Mouse (Mus musculus) liver, embryonic 18 days (tissue): Measurements from ENCODE around the gene Tor1a. TPM values are rescaled to one million over a fixed set of nuclear protein-coding genes. Genes with fewer than 3 reads are reported as not detected.

ENCODE experiments used
- polyA plus RNA-seq: library from polyadenylated mRNA; depleted of rRNA; stranded (reverse); fragments of >200 nt; gene quantifications from 2 replicates; pipeline ENCODE4 v1.2.3, GENCODE M21; 2012; rRNA removed

The Tor1a gene
- polyA plus RNA-seq = 45.1 and 45.2 TPM in 2 replicates

GRCm38 (mm10) chr2:30967352-30968327 lies at the start of gene Tor1a:
Gene Tor1a, minus strand, starts transcription at chr2:30967933.

GRCm38 (mm10) chr2:30981790-30982513 lies 14.2 kb upstream of the Tor1a start, which contains the start of the genes BC005624 and Usp20:
Gene BC005624, minus strand, starts transcription at chr2:30982201.
Gene Usp20, plus strand, starts transcription at chr2:30982279.

GRCm38 (mm10) chr2:30952824-30953490 lies 14.8 kb downstream of the Tor1a start, which contains the start of gene Tor1b:
Gene Tor1b, plus strand, starts transcription at chr2:30952959.

GRCm38 (mm10) chr2:30929483-30930045 lies 38.2 kb downstream of the Tor1a start, which contains the start of gene Ptges:
Gene Ptges, minus strand, starts transcription at chr2:30929863.

Other genes starting within 250 kb of the Tor1a start
- gene 1700001O22Rik, start 164.3 kb downstream of the Tor1a start, polyA plus RNA-seq = 0.06 and 0.09 TPM in 2 replicates
- gene Ntmt1, start 160.1 kb downstream of the Tor1a start, polyA plus RNA-seq = 17.2 and 20.4 TPM in 2 replicates
- 14.8 and 15.5 TPM in 2 replicates for gene Asb6, start 137.6 kb downstream of the Tor1a start, polyA plus RNA-seq
- 0.17 and 0.19 TPM in 2 replicates for gene Prrx2, start 133.0 kb downstream of the Tor1a start, polyA plus RNA-seq
- 1.9 and 2.8 TPM in 2 replicates for gene Ptges, start 38.1 kb downstream of the Tor1a start, polyA plus RNA-seq
- 17.6 and 18.6 TPM in 2 replicates for gene Tor1b, start 15.0 kb downstream of the Tor1a start, polyA plus RNA-seq
- gene BC005624, start 14.3 kb upstream of the Tor1a start, polyA plus RNA-seq = 20.9 and 22.0 TPM in 2 replicates
- gene Usp20, start 14.3 kb upstream of the Tor1a start, polyA plus RNA-seq = 3.4 and 3.8 TPM in 2 replicates
- gene Fnbp1, start 174.1 kb upstream of the Tor1a start, polyA plus RNA-seq = 7.2 and 8.0 TPM in 2 replicates
- 6.3 and 6.5 TPM in 2 replicates for gene Gpr107, start 184.4 kb upstream of the Tor1a start, polyA plus RNA-seq